Mouse (Mus musculus) embryonic fibroblast, embryonic 13.5 days (primary cell): ENCODE data around the gene Ophn1.

Experiments used
- CTCF ChIP-seq: IDR thresholded peaks from 2 replicates; pipeline ENCODE4 v1.5.1; 2011; ENCODE audit warnings: mild to moderate bottlenecking, control low read depth, low read length, moderate library complexity, borderline replicate concordance; ENCODE audit not compliant: insufficient read depth
- POLR2A ChIP-seq: IDR thresholded peaks from 2 replicates; pipeline ENCODE4 v1.6.1; 2011; ENCODE audit warnings: low read depth, mild to moderate bottlenecking, control low read depth, low read length, moderate library complexity

DNA sequence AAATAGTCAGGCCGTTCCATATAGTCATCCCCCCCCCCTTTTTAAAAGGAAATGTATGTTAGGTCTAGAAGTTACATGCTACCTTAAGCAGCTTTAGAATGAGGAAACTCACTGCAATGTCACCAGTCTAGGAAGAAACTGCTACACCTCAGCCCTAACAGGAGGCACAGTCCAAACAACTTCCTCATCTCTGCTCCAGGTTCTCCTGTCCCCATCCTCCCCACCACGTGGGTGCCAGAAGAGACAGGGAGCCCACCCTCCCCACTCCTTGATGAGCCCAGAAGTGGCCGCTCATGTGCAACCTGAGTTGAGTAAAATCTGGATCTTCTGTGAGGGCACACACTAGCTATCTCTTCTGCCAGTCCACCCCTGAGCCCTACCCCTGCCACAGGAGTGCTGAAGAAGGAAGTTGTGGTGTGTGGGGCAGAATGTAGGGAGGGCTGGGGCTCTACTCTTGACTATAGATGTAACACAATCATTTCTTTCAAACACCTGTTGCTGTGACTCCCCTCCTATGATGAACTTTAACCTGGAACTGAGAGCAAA lies 376.4 kb downstream of the Ophn1 start:
- TF ChIP-seq POLR2A (no peak), CTCF (no peak)
